Mouse (Mus musculus): Measurements from ENCODE around the gene Hist1h4h. TPM values are rescaled to one million over a fixed set of nuclear protein-coding genes. Genes with fewer than 3 reads are reported as not detected.
"Not testable (repeated sequence)": the region's sequence is repeated elsewhere in the genome, so short reads cannot be mapped to it uniquely, and the experiment has no call there.

Hist1h4h gene
- total RNA-seq, 2 experiments from 2014 or later, result 264 to 291 TPM

- DNase-seq (ENCODE audit: low spot score in 2 of 2), result peak; percentile 78 to 79
- intact Hi-C loops (cut with DNase I), result loop anchor here (5.0 to 10.0 kb wide), 2 partner anchors 1488 to 1816 kb away; partner anchors contain the start of genes Hist1h2ag, Hist1h2ai, Hist1h2bj and Hist1h2bl
These were observed 509 bp upstream of the Hist1h4h start for GRCm38 (mm10) chr13:23530181-23530900.

DNA sequence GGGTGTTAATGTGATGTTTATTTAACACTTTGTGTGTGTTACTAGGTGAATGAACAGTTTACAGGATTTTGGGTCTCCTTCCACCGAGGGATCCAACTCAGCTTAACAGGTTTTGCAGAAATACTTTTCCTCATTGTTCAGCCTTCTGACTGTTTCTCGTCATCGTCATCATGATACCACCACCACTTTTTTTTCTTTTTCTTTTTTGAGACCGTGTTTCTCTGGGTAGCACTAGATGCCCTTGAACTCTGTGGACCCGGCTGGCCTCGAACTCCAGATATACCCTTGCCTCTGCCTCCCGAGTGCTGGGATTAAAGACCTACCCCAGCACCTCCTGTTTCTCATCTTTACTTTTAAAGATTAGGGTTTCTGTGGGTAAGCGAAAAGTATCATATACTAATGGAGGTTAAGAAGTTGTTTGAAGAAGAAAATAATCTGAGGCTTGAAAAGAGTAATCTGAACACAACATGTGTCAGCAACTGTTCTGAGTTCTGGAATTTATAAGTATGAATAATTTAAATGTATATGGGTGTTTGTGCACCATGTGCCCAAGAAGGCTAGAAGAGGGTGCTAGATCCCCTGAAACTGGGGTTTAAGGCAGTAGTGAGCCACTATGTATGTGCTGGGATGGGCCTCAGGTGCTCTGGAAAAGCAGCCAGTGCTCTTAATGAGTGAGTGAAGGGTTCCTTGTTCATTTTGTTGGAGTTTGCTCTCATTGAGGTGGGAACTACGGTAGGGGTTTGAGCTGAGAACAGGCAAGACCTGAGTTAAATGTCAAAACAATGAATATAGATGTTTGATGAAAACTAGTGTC is 1.6 kb downstream of the Hist1h4h start:
- intact Hi-C loops (cut with DNase I), result loop anchor here (5.0 to 10.0 kb wide), 2 partner anchors 1490 to 1818 kb away; partner anchors contain the start of genes Hist1h2ag, Hist1h2ai, Hist1h2bj and Hist1h2bl
- no peak for DNase-seq (ENCODE audit: low spot score in 2 of 2)

DNA sequence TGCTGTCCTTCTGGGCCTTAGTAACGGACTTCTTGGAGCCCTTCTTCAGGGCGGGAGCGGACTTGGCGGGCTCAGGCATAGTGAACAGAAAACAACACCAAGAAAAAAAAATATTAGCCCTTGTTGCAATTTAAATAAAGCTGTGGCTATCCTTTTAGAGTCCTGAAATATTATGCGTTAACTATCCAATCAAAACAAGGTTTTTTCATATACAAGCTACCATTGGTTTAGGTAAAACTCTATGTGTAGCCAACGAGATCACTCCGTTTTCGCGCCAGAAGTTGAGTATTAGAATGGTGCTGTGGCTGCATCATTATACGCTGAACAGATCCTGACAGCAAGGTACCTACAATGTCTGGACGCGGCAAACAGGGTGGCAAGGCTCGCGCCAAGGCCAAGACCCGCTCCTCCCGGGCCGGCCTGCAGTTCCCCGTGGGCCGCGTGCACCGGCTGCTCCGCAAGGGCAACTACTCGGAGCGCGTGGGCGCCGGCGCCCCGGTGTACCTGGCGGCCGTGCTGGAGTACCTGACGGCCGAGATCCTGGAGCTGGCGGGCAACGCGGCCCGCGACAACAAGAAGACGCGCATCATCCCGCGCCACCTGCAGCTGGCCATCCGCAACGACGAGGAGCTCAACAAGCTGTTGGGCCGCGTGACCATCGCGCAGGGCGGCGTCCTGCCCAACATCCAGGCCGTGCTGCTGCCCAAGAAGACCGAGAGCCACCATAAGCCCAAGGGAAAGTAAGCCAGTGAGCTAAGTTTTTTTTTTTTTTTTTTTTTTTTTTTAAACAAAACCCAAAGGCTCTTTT is 2.9 kb downstream of the Hist1h4h start, which contains the start of gene Hist1h2af:
Gene Hist1h2af, plus strand, starts transcription at position 347 of the 808 bp plus-strand sequence.
- intact Hi-C loops (cut with DNase I), result loop anchor here (5.0 to 10.0 kb wide), 2 partner anchors 1491 to 1819 kb away; partner anchors contain the start of genes Hist1h2ag, Hist1h2ai, Hist1h2bj and Hist1h2bl

DNA sequence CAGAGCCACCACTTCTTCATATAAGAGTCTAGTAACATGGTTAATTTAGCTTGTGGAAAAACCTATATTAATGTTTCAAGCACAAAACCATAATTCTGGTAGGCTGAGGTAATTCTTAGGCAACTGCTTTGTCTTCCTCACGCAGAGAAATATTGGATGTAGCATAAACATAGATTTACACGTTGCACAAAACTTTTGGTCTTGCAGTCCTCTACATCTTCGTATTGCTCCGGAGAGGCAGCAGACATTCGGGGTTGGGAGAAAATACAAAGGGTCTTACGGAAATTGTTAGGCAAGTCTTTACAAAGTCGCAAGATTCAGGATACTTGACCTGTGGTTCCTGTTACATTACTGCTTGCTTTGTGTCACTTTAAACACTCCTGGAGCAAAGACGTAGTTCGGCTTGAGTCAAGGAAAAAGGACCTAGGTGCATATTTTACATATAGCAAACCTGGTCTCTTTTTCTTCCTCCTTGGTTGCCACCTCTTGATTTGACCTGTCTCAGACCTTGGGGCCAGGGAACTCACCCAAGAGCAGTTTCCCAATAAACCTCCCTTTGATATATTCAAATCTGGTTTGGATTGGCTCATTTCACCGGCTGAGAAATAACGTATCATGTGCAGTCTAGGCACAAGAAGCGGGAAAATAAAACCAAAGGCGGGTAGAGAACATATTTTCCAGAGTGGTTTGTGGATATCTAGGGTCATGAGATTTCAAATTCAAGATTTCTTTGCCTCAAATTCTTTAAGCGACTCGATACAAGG is 3.7 kb downstream of the Hist1h4h start:
- intact Hi-C loops (cut with DNase I), result loop anchor here (5.0 to 10.0 kb wide), 2 partner anchors 1492 to 1820 kb away; partner anchors contain the start of genes Hist1h2ag, Hist1h2ai, Hist1h2bj and Hist1h2bl
- no peak for DNase-seq (ENCODE audit: low spot score in 2 of 2)

More for the DNA sequence above, 2.9 kb downstream of the Hist1h4h start, which contains the start of gene Hist1h2af:
- DNase-seq (ENCODE audit: low spot score in 2 of 2), result peak; percentile 80 to 84

DNA sequence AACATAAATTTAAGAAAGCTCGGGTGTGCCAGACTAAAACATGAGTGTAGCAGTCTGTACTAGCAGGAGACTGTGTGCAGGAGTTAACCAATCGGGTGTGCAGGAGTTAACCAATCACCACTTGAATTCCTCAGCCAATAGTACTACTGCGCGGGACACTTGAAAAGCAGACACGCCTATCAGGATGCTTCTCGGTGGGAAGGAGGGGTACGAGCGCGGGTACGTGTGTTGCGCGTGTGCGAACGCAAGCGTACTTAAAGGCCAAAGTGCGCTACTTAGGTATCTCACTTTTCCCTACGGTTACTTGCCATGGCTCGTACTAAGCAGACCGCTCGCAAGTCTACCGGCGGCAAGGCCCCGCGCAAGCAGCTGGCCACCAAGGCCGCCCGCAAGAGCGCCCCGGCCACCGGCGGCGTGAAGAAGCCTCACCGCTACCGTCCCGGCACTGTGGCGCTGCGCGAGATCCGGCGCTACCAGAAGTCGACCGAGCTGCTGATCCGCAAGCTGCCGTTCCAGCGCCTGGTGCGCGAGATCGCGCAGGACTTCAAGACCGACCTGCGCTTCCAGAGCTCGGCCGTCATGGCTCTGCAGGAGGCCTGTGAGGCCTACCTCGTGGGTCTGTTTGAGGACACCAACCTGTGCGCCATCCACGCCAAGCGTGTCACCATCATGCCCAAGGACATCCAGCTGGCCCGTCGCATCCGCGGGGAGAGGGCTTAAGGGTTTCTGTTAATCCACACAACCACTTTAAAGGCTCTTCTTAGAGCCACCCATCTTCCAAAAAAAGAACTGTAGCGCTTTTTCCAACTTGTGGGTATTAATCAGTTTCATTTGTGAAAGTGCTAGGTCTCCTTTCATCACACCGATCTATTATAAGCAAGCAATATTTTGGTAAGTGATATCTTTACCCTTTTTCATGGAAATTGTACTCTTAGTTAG is 4.6 kb downstream of the Hist1h4h start, which contains the start of gene Hist1h3g:
Gene Hist1h3g, plus strand, starts transcription at position 286 of the 939 bp plus-strand sequence.
- intact Hi-C loops (cut with DNase I), result loop anchor here (10.0 kb wide), 1 partner anchor 1821 kb away; the partner anchor contains the start of genes Hist1h2ai, Hist1h2bl and Hist1h3h

DNA sequence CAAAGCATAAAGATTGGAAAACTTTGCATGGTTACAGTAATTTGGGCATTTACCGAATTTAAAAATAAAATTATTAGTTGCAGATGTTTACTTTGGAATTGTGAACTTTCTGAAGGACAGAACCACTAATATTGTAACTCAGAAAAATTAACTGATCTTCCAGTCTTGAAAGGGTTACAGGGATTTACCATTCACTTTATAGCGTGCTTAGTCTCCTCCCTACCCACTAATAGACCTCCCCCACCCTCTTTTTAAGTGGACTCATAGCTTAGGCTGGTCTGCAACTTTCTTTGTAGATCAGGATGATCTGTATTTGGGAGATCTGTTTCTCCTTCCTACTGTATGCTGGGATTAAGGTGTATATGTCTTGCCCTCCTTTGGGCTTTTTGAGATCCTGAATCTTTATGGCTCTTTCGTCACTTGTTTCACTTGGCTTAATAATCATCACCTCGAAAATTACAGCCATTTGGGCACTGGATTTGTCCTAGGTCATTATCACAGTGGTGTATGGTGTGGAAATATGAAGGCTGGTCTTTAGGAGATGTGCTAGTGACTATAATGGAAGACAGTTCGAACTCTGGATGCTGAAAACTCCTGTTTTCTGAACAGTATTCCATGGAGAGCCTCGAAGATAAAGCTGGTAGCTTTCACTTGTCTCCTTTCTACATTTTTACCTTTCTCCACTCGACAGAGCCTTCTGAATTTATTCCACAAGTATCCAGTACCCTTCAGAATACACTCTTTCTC is 5.4 kb downstream of the Hist1h4h start:
- no peak for DNase-seq (ENCODE audit: low spot score in 2 of 2)
- intact Hi-C loops (cut with DNase I), result loop anchor here (10.0 kb wide), 1 partner anchor 1821 kb away; the partner anchor contains the start of genes Hist1h2ai, Hist1h2bl and Hist1h3h

More for the DNA sequence above, 4.6 kb downstream of the Hist1h4h start, which contains the start of gene Hist1h3g:
- DNase-seq (ENCODE audit: low spot score in 2 of 2), result peak; percentile 95 to 97

- DNase-seq (ENCODE audit: low spot score in 2 of 2), result no peak
- intact Hi-C loops (cut with DNase I), result loop anchor here (10.0 kb wide), 1 partner anchor 1822 kb away; the partner anchor contains the start of genes Hist1h2ai, Hist1h2bl and Hist1h3h
These were observed 6.3 kb downstream of the Hist1h4h start for GRCm38 (mm10) chr13:23537006-23537710.

- intact Hi-C loops (cut with DNase I), result loop anchor here (10.0 kb wide), 1 partner anchor 1823 kb away; the partner anchor contains the start of genes Hist1h2ai, Hist1h2bl and Hist1h3h
- DNase-seq (ENCODE audit: low spot score in 2 of 2), result no peak
These were observed 7.4 kb downstream of the Hist1h4h start for GRCm38 (mm10) chr13:23538249-23538648.

GRCm38 (mm10) chr13:23539821-23540220 is 9.0 kb downstream of the Hist1h4h start:
- intact Hi-C loops (cut with DNase I), result loop anchor here (10.0 kb wide), 1 partner anchor 1825 kb away; the partner anchor contains the start of genes Hist1h2ai, Hist1h2bl and Hist1h3h
- DNase-seq (ENCODE audit: low spot score in 2 of 2), result not testable (repeated sequence)

DNA sequence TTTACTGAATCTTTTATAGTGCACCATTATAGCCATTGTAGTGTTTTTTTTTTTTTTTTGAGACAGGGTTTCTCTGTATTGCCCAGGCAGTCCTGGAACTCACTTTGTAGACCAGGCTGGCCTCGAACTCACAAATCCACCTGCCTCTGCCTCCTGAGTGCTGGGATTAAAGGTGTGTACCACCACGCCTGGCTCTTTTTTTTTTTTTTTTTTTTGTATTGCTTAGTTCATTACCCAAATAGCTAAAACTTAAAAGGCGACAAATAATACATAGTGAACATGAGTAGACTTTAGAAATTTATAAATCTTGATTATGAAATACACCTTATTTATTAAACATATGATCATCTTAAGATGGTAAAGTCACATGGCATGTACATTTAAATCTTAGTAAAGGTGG is 10.6 kb downstream of the Hist1h4h start:
- no peak for DNase-seq (ENCODE audit: low spot score in 2 of 2)
- intact Hi-C loops (cut with DNase I), result no loop called here

DNA sequence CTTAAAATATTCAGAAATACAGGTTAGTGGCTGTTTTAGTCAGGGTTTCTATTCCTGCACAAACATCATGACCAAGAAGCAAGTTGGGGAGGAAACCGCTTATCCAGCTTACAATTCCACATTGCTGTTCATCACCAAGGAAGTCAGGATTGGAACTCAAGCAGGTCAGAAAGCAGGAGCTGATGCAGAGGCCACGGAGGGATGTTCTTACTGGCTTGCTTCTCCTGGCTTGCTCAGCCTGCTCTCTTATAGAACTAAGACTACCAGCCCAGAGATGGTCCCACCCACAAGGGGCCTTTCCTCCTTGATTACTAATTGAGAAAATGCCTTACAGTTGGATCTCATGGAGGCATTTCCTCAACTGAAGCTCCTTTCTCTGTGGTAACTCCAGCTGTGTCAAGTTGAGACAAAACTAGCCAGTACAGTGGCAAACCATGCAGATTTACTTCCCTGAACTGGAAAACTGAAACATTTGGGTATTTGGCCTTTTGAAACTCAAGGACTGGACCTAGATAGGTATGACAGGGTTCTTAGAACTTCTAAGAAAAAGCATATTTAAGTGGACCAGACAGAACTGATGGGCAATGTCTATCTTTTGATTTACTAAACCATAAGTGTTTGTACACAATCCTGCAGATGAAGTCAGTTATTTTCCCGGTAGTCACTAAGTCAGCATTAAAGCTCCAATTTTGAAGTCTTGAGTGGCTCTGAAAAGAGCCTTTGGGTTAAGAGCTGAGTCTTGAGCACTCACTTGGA is 11.6 kb downstream of the Hist1h4h start:
- intact Hi-C loops (cut with DNase I), result not testable (repeated sequence)

DNA sequence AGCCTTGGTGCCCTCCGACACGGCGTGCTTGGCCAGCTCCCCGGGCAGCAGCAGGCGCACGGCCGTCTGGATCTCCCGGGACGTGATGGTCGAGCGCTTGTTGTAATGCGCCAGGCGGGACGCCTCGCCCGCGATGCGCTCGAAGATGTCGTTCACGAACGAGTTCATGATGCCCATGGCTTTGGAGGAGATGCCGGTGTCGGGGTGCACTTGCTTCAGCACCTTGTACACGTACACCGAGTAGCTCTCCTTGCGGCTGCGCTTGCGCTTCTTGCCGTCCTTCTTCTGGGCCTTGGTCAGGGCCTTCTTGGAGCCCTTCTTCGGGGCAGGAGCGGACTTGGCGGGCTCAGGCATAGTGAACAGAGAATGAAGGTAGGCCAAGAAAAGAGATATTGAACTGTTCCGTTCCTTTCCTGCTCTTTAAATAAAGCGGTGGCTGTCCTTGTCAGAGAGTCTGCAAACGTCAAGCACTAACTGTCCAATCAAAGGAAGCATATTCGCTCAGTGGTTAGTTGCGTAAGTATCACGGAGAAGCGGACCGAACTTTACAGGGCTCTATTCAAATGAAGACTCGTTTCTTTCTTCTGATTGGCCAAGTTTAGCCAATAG is 12.3 kb downstream of the Hist1h4h start, which contains the start of gene Hist1h2bh:
Gene Hist1h2bh, minus strand, starts transcription at position 394 of the 609 bp plus-strand sequence.
- peak; percentile 77 to 83 for DNase-seq (ENCODE audit: low spot score in 2 of 2)
- intact Hi-C loops (cut with DNase I), result not testable (repeated sequence)

More for the DNA sequence above, 11.6 kb downstream of the Hist1h4h start:
- DNase-seq (ENCODE audit: low spot score in 2 of 2), result not testable (repeated sequence)

GRCm38 (mm10) chr13:23543965-23544786 is 13.3 kb downstream of the Hist1h4h start, which contains the start of gene Hist1h3f:
Gene Hist1h3f (plus strand): TSS chr13:23544052.
- peak; percentile 84 to 96 for DNase-seq (ENCODE audit: low spot score in 2 of 2)
- intact Hi-C loops (cut with DNase I), result no loop called here

Measured in left cerebral cortex, postnatal 14 days (tissue).